ENCODE assay signal across 8 mouse cellular contexts in the genomic region with DNA sequence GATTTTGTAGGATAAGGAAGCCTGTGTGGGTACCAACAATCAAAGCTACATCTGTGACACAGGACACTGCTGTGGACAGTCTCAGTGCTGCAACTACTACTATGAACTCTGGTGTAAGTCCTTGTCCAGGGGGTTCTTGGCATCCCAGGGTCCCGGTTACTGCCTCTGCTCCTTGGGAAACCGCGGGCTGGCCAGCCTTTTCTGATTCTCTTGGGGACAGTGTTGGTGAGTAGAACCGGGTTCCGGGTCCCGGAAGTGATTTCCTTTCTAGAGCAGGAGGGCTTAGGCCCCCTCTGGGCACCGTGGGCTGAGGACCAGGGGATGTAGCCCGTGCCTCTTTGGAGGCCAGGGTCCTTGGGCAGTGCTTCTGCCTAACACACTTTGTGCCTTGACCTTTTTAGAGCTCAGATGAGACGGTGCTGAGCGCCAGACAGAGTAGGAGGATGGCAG. TPM values are rescaled to one million over a fixed set of nuclear protein-coding genes. Genes with fewer than 3 reads are reported as not detected.
A peak's percentile ranks its signal among the peaks of the same experiment; 100 is the strongest.
DNase-seq lines count a peak whose midpoint lies in the region; ATAC-seq and TF ChIP-seq lines count a peak whose summit lies in the region.

No protein-coding gene starts in this region.

- H3K4me3 ChIP-seq in heart, embryonic 11.5 days (ENCODE audit: low read depth, low read length) = no peak overlapping the region
- H3K4me3 ChIP-seq in E14TG2a.4 (replicated peaks; ENCODE audit: low read length) = 0 out of 2 replicates have a peak overlapping the region, but pooled peaks have one; percentile 10
- H3K4me3 ChIP-seq in forebrain, embryonic 15.5 days = no peak overlapping the region
- H3K4me3 ChIP-seq in liver, embryonic 15.5 days (replicated peaks) = no peak overlapping the region

- peaks cover 77% of the 10 kb centered on the region for H3K4me1 ChIP-seq in heart, embryonic 11.5 days (ENCODE audit: control insufficient read depth, insufficient read depth, low read length)
- peaks cover 62% of the 10 kb centered on the region for H3K4me1 ChIP-seq in E14TG2a.4 (replicated peaks; ENCODE audit: low read depth, low read length)
- peaks cover 54% of the 10 kb centered on the region for H3K4me1 ChIP-seq in forebrain, embryonic 15.5 days
- H3K4me1 ChIP-seq in liver, embryonic 15.5 days (replicated peaks) = peaks cover 67% of the 10 kb centered on the region

- peak overlapping the region; percentile 34; the same call in 1 of the 2 replicates for H3K9ac ChIP-seq in heart, embryonic 11.5 days (ENCODE audit: low read depth, low read length)
- H3K9ac ChIP-seq in forebrain, embryonic 15.5 days (replicated peaks) = no peak overlapping the region
- H3K9ac ChIP-seq in liver, embryonic 15.5 days = no peak overlapping the region

- H3K27ac ChIP-seq in heart, embryonic 11.5 days (ENCODE audit: low read depth, low read length) = peak overlapping the region; percentile 73
- H3K27ac ChIP-seq in forebrain, embryonic 15.5 days (replicated peaks) = peak overlapping the region; percentile 53
- H3K27ac ChIP-seq in liver, embryonic 15.5 days (replicated peaks) = peak overlapping the region; percentile 45

- no peaks in the 10 kb centered on the region for H3K27me3 ChIP-seq in heart, embryonic 11.5 days (ENCODE audit: control insufficient read depth, insufficient read depth, low read length)
- H3K27me3 ChIP-seq in E14TG2a.4 (ENCODE audit: insufficient read depth, low read length) = no peaks in the 10 kb centered on the region
- H3K27me3 ChIP-seq in forebrain, embryonic 15.5 days = no peaks in the 10 kb centered on the region
- H3K27me3 ChIP-seq in liver, embryonic 15.5 days = no peaks in the 10 kb centered on the region

- WGBS in heart, embryonic 11.5 days (ENCODE audit: insufficient replicate concordance) = 51% methylated on average over 10 of the region's 10 CpGs
- WGBS in forebrain, embryonic 15.5 days = 72% methylated on average over 10 of the region's 10 CpGs
- WGBS in liver, embryonic 15.5 days (ENCODE audit: insufficient replicate concordance) = 76% methylated on average over 10 of the region's 10 CpGs

- DNase-seq in heart, adult 18-20 months = no peak
- DNase-seq in cerebellum, adult 18-20 months = no peak
- DNase-seq in urinary bladder, adult 18-20 months (ENCODE audit: low spot score in 2 of 2) = no peak
- no peak for DNase-seq in embryo, embryonic 10.5 days (ENCODE audit: low spot score)

- no peak for TF ChIP-seq CTCF in E14TG2a.4 (conservative IDR thresholded peaks at IDR 0.05; ENCODE audit: low read length)

- H3K4me2 ChIP-seq in heart, embryonic 11.5 days = peak overlapping the region; percentile 25
- H3K4me2 ChIP-seq in forebrain, embryonic 15.5 days (replicated peaks) = no peak overlapping the region
- no peak overlapping the region for H3K4me2 ChIP-seq in liver, embryonic 15.5 days

- no peaks in the 10 kb centered on the region for H3K9me3 ChIP-seq in heart, embryonic 11.5 days (replicated peaks; ENCODE audit: control insufficient read depth, low read length)
- H3K9me3 ChIP-seq in E14TG2a.4 (ENCODE audit: low read length) = no peaks in the 10 kb centered on the region
- no peaks in the 10 kb centered on the region for H3K9me3 ChIP-seq in forebrain, embryonic 15.5 days
- H3K9me3 ChIP-seq in liver, embryonic 15.5 days (replicated peaks) = no peaks in the 10 kb centered on the region

- no peak for ATAC-seq in heart, embryonic 11.5 days (replicated peaks; ENCODE audit: insufficient number of reproducible peaks, low FRiP score, low TSS enrichment)
- ATAC-seq in forebrain, embryonic 15.5 days (replicated peaks) = no peak
- 0 out of 2 replicates have a peak, but pooled peaks have one; percentile 6 for ATAC-seq in liver, embryonic 15.5 days (ENCODE audit: insufficient read depth)

- H3K36me3 ChIP-seq in heart, embryonic 11.5 days (ENCODE audit: control insufficient read depth, insufficient read depth, low read length) = peaks cover 2% of the 10 kb centered on the region; the same call in 1 of the 2 replicates
- peaks cover 39% of the 10 kb centered on the region for H3K36me3 ChIP-seq in E14TG2a.4 (ENCODE audit: insufficient read depth, low read length)
- H3K36me3 ChIP-seq in forebrain, embryonic 15.5 days = no peaks in the 10 kb centered on the region; the same call in 1 of the 2 replicates
- peaks cover 32% of the 10 kb centered on the region for H3K36me3 ChIP-seq in liver, embryonic 15.5 days (replicated peaks)

RNA-seq across cellular contexts. Expression of a gene that starts 28.6 kb away (rescaled TPM):
- polyA plus RNA-seq in heart, embryonic 11.5 days (2014; fragmentation: Nextera tagmentation; extraction: Ambion mirVana) = 0.97 and 1.1 TPM in 2 replicates
- not detected for total RNA-seq in heart, adult 18-20 months (2021)
- not detected in 2 replicates for polyA plus RNA-seq in forebrain, embryonic 15.5 days (2015; fragmentation: Nextera tagmentation; extraction: Ambion mirVana)
- 1.8 TPM in 2 replicates for polyA plus RNA-seq in liver, embryonic 15.5 days (2015; fragmentation: Nextera tagmentation; extraction: Ambion mirVana)

RNA-seq across cellular contexts. Expression of a gene that starts 45.3 kb away (rescaled TPM):
- 14.7 and 16.5 TPM in 2 replicates for polyA plus RNA-seq in heart, embryonic 11.5 days (2014; fragmentation: Nextera tagmentation; extraction: Ambion mirVana)
- total RNA-seq in heart, adult 18-20 months (2021) = 1 to 10 TPM; 7.5 to 8.8 TPM
- polyA plus RNA-seq in forebrain, embryonic 15.5 days (2015; fragmentation: Nextera tagmentation; extraction: Ambion mirVana) = 13.9 and 14.4 TPM in 2 replicates
- 4.0 and 4.9 TPM in 2 replicates for polyA plus RNA-seq in liver, embryonic 15.5 days (2015; fragmentation: Nextera tagmentation; extraction: Ambion mirVana)

RNA-seq across cellular contexts. Expression of a gene that starts 45.5 kb away (rescaled TPM):
- polyA plus RNA-seq in heart, embryonic 11.5 days (2014; fragmentation: Nextera tagmentation; extraction: Ambion mirVana) = 41.5 and 45.9 TPM in 2 replicates
- 10 to 100 TPM; 46.9 to 60.7 TPM for total RNA-seq in heart, adult 18-20 months (2021)
- 39.7 and 41.7 TPM in 2 replicates for polyA plus RNA-seq in forebrain, embryonic 15.5 days (2015; fragmentation: Nextera tagmentation; extraction: Ambion mirVana)
- polyA plus RNA-seq in liver, embryonic 15.5 days (2015; fragmentation: Nextera tagmentation; extraction: Ambion mirVana) = 21.3 and 29.4 TPM in 2 replicates
